Comparison of ENCODE assay signal across 8 mouse cellular contexts in the genomic region with DNA sequence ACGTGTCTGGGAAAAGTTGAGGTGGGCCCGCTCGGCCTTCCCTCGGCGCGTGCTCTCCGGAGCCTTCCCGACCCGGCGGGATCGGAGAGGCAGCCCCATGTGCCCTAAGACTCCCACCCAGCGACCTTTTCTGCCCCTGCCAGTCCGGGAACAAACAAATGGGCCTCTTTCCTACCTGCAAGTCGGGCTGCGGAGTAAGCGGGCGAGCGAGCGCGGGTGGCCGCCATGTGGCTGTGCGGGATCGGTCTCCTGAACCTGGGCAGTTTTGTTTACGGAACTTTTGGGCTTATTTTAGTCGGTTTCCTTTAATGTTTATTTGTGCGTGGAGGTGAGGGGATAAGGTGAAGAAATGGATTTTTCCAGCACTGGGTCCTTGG. TPM values are rescaled to one million over a fixed set of nuclear protein-coding genes. Genes with fewer than 3 reads are reported as not detected.
DNase-seq lines count a peak whose midpoint lies in the region; ATAC-seq and TF ChIP-seq lines count a peak whose summit lies in the region.

No protein-coding gene starts in this region.

- no peaks in the 10 kb centered on the region for H3K9me3 ChIP-seq in heart, embryonic 14.5 days (ENCODE audit: control insufficient read depth, low read length)
- no peaks in the 10 kb centered on the region for H3K9me3 ChIP-seq in G1E (replicated peaks)
- H3K9me3 ChIP-seq in forebrain, embryonic 16.5 days (ENCODE audit: control insufficient read depth, low read length): no peaks in the 10 kb centered on the region

- peak overlapping the region; percentile 99 for H3K9ac ChIP-seq in heart, embryonic 14.5 days (ENCODE audit: low read length)
- H3K9ac ChIP-seq in forebrain, embryonic 16.5 days (replicated peaks; ENCODE audit: low read depth, low read length): peak overlapping the region; percentile 87

- H3K4me3 ChIP-seq in heart, embryonic 14.5 days (ENCODE audit: control insufficient read depth in 1 of 2, insufficient read depth in 1 of 2, low read depth in 1 of 2, low read length in 2 of 2): peak overlapping the region; percentile 85 to 99
- H3K4me3 ChIP-seq in G1E (ENCODE audit: low read depth, low read length): peak overlapping the region; percentile 95
- H3K4me3 ChIP-seq in forebrain, embryonic 16.5 days (replicated peaks; ENCODE audit: low read length): peak overlapping the region; percentile 99
- H3K4me3 ChIP-seq in macrophage (ENCODE audit: inconsistent target): peak overlapping the region; percentile 77

- H3K79me2 ChIP-seq in macrophage (ENCODE audit: inconsistent target): peaks cover 54% of the 10 kb centered on the region

- DNase-seq in heart, postnatal 36 days: no peak
- no peak for DNase-seq in G1E (ENCODE audit: low spot score)
- DNase-seq in adrenal gland, adult 8-10 months: no peak
- no peak for DNase-seq in thymus, postnatal 10 days (ENCODE audit: low spot score in 2 of 2)
- no peak for DNase-seq in layer of hippocampus, adult 18-20 months (ENCODE audit: low spot score in 2 of 2)

- peaks cover 8 to 32% of the 10 kb centered on the region in 2 experiments for H3K4me1 ChIP-seq in heart, embryonic 14.5 days (ENCODE audit: control insufficient read depth in 2 of 2, insufficient read depth in 2 of 2, low read length in 2 of 2)
- H3K4me1 ChIP-seq in G1E (ENCODE audit: insufficient read depth, low read depth, low read length): peaks cover 43% of the 10 kb centered on the region
- peaks cover 23% of the 10 kb centered on the region for H3K4me1 ChIP-seq in forebrain, embryonic 16.5 days (replicated peaks; ENCODE audit: control insufficient read depth, insufficient read depth, low read length)

- H3K4me2 ChIP-seq in heart, embryonic 14.5 days (ENCODE audit: low read length): peak overlapping the region; percentile 85
- peak overlapping the region; percentile 99 for H3K4me2 ChIP-seq in forebrain, embryonic 16.5 days (ENCODE audit: low read length)

- intact Hi-C loops in heart, postnatal 36 days (cut with DNase I): loop anchor here (1.0 kb wide), 2 partner anchors 9 to 29 kb away; no protein-coding TSS in a partner anchor

- no peaks in the 10 kb centered on the region for H3K36me3 ChIP-seq in heart, embryonic 14.5 days (ENCODE audit: control insufficient read depth, insufficient read depth, low read length)
- H3K36me3 ChIP-seq in G1E (replicated peaks) (peaks cover 25% of the 10 kb centered on the region), macrophage (ENCODE audit: inconsistent target) (no peaks in the 10 kb centered on the region)
- H3K36me3 ChIP-seq in forebrain, embryonic 16.5 days (ENCODE audit: control insufficient read depth, insufficient read depth): no peaks in the 10 kb centered on the region

- no peak for TF ChIP-seq CTCF in G1E (IDR thresholded peaks at IDR 0.05; ENCODE audit: low read depth, low read length)

- WGBS in heart, embryonic 14.5 days: under 1% methylated on average over 26 of the region's 26 CpGs
- under 1% methylated on average over 26 of the region's 26 CpGs for WGBS in forebrain, embryonic 16.5 days
- under 1% methylated on average over 26 of the region's 26 CpGs for WGBS in macrophage (ENCODE audit: missing documents)

- H3K27me3 ChIP-seq in heart, embryonic 14.5 days (ENCODE audit: control insufficient read depth, insufficient read depth, low read length): no peaks in the 10 kb centered on the region
- H3K27me3 ChIP-seq in G1E (ENCODE audit: insufficient read depth, low read length): no peaks in the 10 kb centered on the region
- H3K27me3 ChIP-seq in forebrain, embryonic 16.5 days (replicated peaks; ENCODE audit: control insufficient read depth, insufficient read depth, low read length): no peaks in the 10 kb centered on the region

- ATAC-seq in heart, embryonic 14.5 days (ENCODE audit: insufficient number of reproducible peaks, insufficient read depth, low FRiP score, low read depth): no peak
- no peak for ATAC-seq in G1E (ENCODE audit: extremely low read depth, insufficient number of reproducible peaks, low FRiP score, poor library complexity, severe bottlenecking)
- ATAC-seq in forebrain, embryonic 16.5 days: no peak

- peak overlapping the region; percentile 82 to 97 for H3K27ac ChIP-seq in heart, embryonic 14.5 days (replicated peaks in 1 of 2; ENCODE audit: control insufficient read depth in 1 of 2, insufficient read depth in 1 of 2, low read depth in 2 of 2, low read length in 2 of 2)
- H3K27ac ChIP-seq in forebrain, embryonic 16.5 days (ENCODE audit: low read length): no peak overlapping the region
- peak overlapping the region; percentile 54 for H3K27ac ChIP-seq in macrophage

RNA-seq across cellular contexts. Expression of gene Hnrnpf, which starts 7.8 kb away (rescaled TPM):
- polyA plus RNA-seq in heart, embryonic 14.5 days (2014; fragmentation: Nextera tagmentation; extraction: Ambion mirVana): 457 and 471 TPM in 2 replicates
- 100 to 1,000 TPM; 190 to 198 TPM for total RNA-seq in heart, postnatal 36 days (2021)
- total RNA-seq in G1E (2014; fragmentation: Nextera tagmentation) (483 and 552 TPM in 2 replicates), G1E (2017) (1,860 and 1,876 TPM in 2 replicates)
- polyA plus RNA-seq in G1E (2012) (171 and 204 TPM in 2 replicates), macrophage (2018) (406 to 706 TPM (median 525 TPM) in 3 replicates)
- 366 and 411 TPM in 2 replicates for polyA plus RNA-seq in forebrain, embryonic 16.5 days (2015; fragmentation: Nextera tagmentation; extraction: Ambion mirVana)
- total RNA-seq in macrophage (2018; cell fraction: chromatin; rRNA removed): 100 to 1,000 TPM in 25 of 26 experiments, 10 to 100 TPM in 1; 89.6 to 241 (median 173) TPM
- total RNA-seq in macrophage (2018; cell fraction: cytosol; rRNA removed): 100 to 1,000 TPM; 364 to 516 (median 421) TPM
- total RNA-seq in macrophage (2018; cell fraction: nucleus; rRNA removed): 100 to 1,000 TPM; 174 to 339 (median 272) TPM
- 100 to 1,000 TPM; 293 to 348 (median 309) TPM for total RNA-seq in adrenal gland, adult 8-10 months (2022)
- total RNA-seq in layer of hippocampus, adult 18-20 months (2021): 100 to 1,000 TPM; 127 to 139 TPM

RNA-seq across cellular contexts. Expression of gene Fxyd4, which starts 29.5 kb away (rescaled TPM):
- 0.73 and 2.5 TPM in 2 replicates for polyA plus RNA-seq in heart, embryonic 14.5 days (2014; fragmentation: Nextera tagmentation; extraction: Ambion mirVana)
- total RNA-seq in heart, postnatal 36 days (2021): not detected
- not detected in 2 replicates for total RNA-seq in G1E (2014; fragmentation: Nextera tagmentation)
- total RNA-seq in G1E (2017): 0.46 TPM in 1 of 2 replicates, not detected in the other
- polyA plus RNA-seq in G1E (2012): not detected in 2 replicates
- polyA plus RNA-seq in forebrain, embryonic 16.5 days (2015; fragmentation: Nextera tagmentation; extraction: Ambion mirVana): 1.5 and 3.5 TPM in 2 replicates
- not detected for total RNA-seq in macrophage (2018; cell fraction: chromatin; rRNA removed)
- total RNA-seq in macrophage (2018; cell fraction: cytosol; rRNA removed): not detected
- total RNA-seq in macrophage (2018; cell fraction: nucleus; rRNA removed): not detected
- polyA plus RNA-seq in macrophage (2018): not detected in 3 replicates
- total RNA-seq in adrenal gland, adult 8-10 months (2022): not detected
- not detected for total RNA-seq in layer of hippocampus, adult 18-20 months (2021)

RNA-seq across cellular contexts. Expression of gene Zfp239, which starts 46.1 kb away (rescaled TPM):
- 0.96 and 1.7 TPM in 2 replicates for polyA plus RNA-seq in heart, embryonic 14.5 days (2014; fragmentation: Nextera tagmentation; extraction: Ambion mirVana)
- under 1 TPM; 0.19 to 0.24 TPM for total RNA-seq in heart, postnatal 36 days (2021)
- total RNA-seq in G1E (2014; fragmentation: Nextera tagmentation): 23.9 and 30.3 TPM in 2 replicates
- 17.8 and 19.9 TPM in 2 replicates for total RNA-seq in G1E (2017)
- polyA plus RNA-seq in G1E (2012): 3.5 and 6.4 TPM in 2 replicates
- polyA plus RNA-seq in forebrain, embryonic 16.5 days (2015; fragmentation: Nextera tagmentation; extraction: Ambion mirVana): 18.0 and 18.5 TPM in 2 replicates
- total RNA-seq in macrophage (2018; cell fraction: chromatin; rRNA removed): 1 to 10 TPM in 2 of 26 experiments, under 1 TPM in 8, not detected in 16; 0.23 to 1.9 (median 0.70) TPM
- under 1 TPM; 0.10 to 0.65 (median 0.20) TPM for total RNA-seq in macrophage (2018; cell fraction: cytosol; rRNA removed)
- 1 to 10 TPM in 1 of 26 experiments, under 1 TPM in 10, not detected in 15; 0.17 to 1.2 (median 0.36) TPM for total RNA-seq in macrophage (2018; cell fraction: nucleus; rRNA removed)
- 0.40 to 0.84 TPM (median 0.42 TPM) in 3 replicates for polyA plus RNA-seq in macrophage (2018)
- total RNA-seq in adrenal gland, adult 8-10 months (2022): 1 to 10 TPM; 1.9 to 5.6 (median 5.0) TPM
- 10 to 100 TPM; 38.4 to 41.0 TPM for total RNA-seq in layer of hippocampus, adult 18-20 months (2021)
